Comparison of ENCODE assay signal across 9 mouse cellular contexts in the genomic region with DNA sequence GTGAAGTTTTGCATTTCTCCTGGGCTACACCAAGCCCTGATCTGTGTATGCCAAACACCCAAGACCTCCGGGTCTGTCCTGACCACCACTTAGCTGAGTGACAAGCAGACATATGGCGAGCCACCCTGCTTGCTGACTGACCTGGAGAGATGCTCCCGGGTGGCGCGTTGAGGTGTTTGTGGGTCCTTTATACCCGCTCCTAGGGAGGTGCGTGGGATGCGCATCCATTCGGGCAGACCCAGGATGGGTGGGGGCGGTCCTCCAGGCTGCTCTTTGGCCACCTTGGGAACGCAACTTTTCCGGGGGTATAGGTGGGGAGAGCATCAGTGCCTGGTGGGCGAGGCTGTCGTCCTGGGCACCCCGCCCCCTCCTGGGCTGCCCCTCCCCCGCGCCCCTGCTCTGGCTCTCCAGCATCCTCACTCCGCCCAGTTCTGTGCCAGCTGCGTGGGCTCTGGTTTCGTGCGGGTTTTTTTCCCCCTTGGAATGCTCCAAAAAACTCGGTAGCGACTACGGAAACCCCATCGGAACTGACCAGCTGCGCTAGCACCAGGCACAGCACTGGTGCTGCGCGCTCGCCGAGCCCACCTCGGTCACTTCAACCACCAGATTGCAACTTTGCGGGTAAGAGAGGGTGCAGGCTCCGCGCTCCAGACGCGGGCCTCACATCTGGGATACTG. TPM values are rescaled to one million over a fixed set of nuclear protein-coding genes. Genes with fewer than 3 reads are reported as not detected.
A peak's percentile ranks its signal among the peaks of the same experiment; 100 is the strongest.
DNase-seq lines count a peak whose midpoint lies in the region; ATAC-seq lines count a peak whose summit lies in the region.
"Had no signal": no experiment of that assay in that cellular context is flagged by ENCODE, and none has a peak within 500 bp of the region (broad histone marks: within the 10 kb centered on the region; RNA-seq: fewer than 3 reads in every experiment).

Gene Trpc4, plus strand, starts transcription at position 397 of the 677 bp plus-strand sequence.

- peak within 1 kb of the TSS; percentile 57 for H3K9ac ChIP-seq in embryonic facial prominence, embryonic 13.5 days
- peak within 1 kb of the TSS; percentile 73 for H3K9ac ChIP-seq in hindbrain, embryonic 13.5 days
- peak within 1 kb of the TSS; percentile 58 for H3K9ac ChIP-seq in limb, embryonic 13.5 days

- H3K4me1 ChIP-seq in embryonic facial prominence, embryonic 13.5 days: peaks cover 21% of the 10 kb centered on the region
- peaks cover 19% of the 10 kb centered on the region for H3K4me1 ChIP-seq in hindbrain, embryonic 13.5 days (replicated peaks)
- peaks cover 28% of the 10 kb centered on the region for H3K4me1 ChIP-seq in limb, embryonic 13.5 days

- no peaks in the 10 kb centered on the region for H3K36me3 ChIP-seq in embryonic facial prominence, embryonic 13.5 days
- H3K36me3 ChIP-seq in hindbrain, embryonic 13.5 days: no peaks in the 10 kb centered on the region
- no peaks in the 10 kb centered on the region for H3K36me3 ChIP-seq in limb, embryonic 13.5 days

- no peaks in the 10 kb centered on the region for H3K9me3 ChIP-seq in embryonic facial prominence, embryonic 13.5 days
- no peaks in the 10 kb centered on the region for H3K9me3 ChIP-seq in hindbrain, embryonic 13.5 days
- no peaks in the 10 kb centered on the region for H3K9me3 ChIP-seq in limb, embryonic 13.5 days

- ATAC-seq in embryonic facial prominence, embryonic 13.5 days (ENCODE audit: insufficient number of reproducible peaks, insufficient read depth, low FRiP score, low TSS enrichment, low read depth): peak; percentile 71
- ATAC-seq in hindbrain, embryonic 13.5 days (ENCODE audit: low FRiP score): peak; percentile 82
- ATAC-seq in limb, embryonic 13.5 days (ENCODE audit: low FRiP score, low read depth): peak; percentile 78

- peak within 1 kb of the TSS; percentile 87 for H3K4me2 ChIP-seq in embryonic facial prominence, embryonic 13.5 days
- H3K4me2 ChIP-seq in hindbrain, embryonic 13.5 days: peak within 1 kb of the TSS; percentile 99
- H3K4me2 ChIP-seq in limb, embryonic 13.5 days (replicated peaks): peak within 1 kb of the TSS; percentile 97

- no peak within 1 kb of the TSS for H3K27ac ChIP-seq in embryonic facial prominence, embryonic 13.5 days
- no peak within 1 kb of the TSS for H3K27ac ChIP-seq in hindbrain, embryonic 13.5 days
- no peak within 1 kb of the TSS for H3K27ac ChIP-seq in limb, embryonic 13.5 days

- WGBS in embryonic facial prominence, embryonic 13.5 days: under 1% methylated on average over 36 of the region's 36 CpGs
- under 1% methylated on average over 36 of the region's 36 CpGs for WGBS in hindbrain, embryonic 13.5 days
- WGBS in limb, embryonic 13.5 days: under 1% methylated on average over 35 of the region's 36 CpGs

- peak; percentile 47 to 58 for DNase-seq in left cerebral cortex, adult 18-20 months (ENCODE audit: low spot score in 2 of 2)
- DNase-seq in left cerebral cortex, adult 11 months (ENCODE audit: low spot score): no peak
- DNase-seq in right cerebral cortex, postnatal 14 days: peak; percentile 30
- DNase-seq in thymus, postnatal 36 days: no peak
- DNase-seq in c-Kit-positive CD71-positive TER-119-positive erythroid progenitor cells, embryonic 14.5 days (ENCODE audit: low spot score): no peak

- peaks cover 34% of the 10 kb centered on the region for H3K27me3 ChIP-seq in embryonic facial prominence, embryonic 13.5 days
- peaks cover 29% of the 10 kb centered on the region for H3K27me3 ChIP-seq in hindbrain, embryonic 13.5 days
- H3K27me3 ChIP-seq in limb, embryonic 13.5 days: peaks cover 36% of the 10 kb centered on the region

- H3K4me3 ChIP-seq in embryonic facial prominence, embryonic 13.5 days: peak within 1 kb of the TSS; percentile 47
- peak within 1 kb of the TSS; percentile 53 for H3K4me3 ChIP-seq in hindbrain, embryonic 13.5 days
- peak within 1 kb of the TSS; percentile 55 for H3K4me3 ChIP-seq in limb, embryonic 13.5 days

RNA-seq across cellular contexts. Expression of gene Trpc4, which starts in this region (rescaled TPM):
- total RNA-seq in left cerebral cortex, adult 18-20 months (2021): 10 to 100 TPM; 14.9 to 18.1 TPM
- 1.9 and 2.1 TPM in 2 replicates for polyA plus RNA-seq in embryonic facial prominence, embryonic 13.5 days (2015; fragmentation: Nextera tagmentation; extraction: Ambion mirVana)
- polyA plus RNA-seq in hindbrain, embryonic 13.5 days (2015; fragmentation: Nextera tagmentation; extraction: Ambion mirVana): 3.9 and 5.8 TPM in 2 replicates
- 1.5 and 2.2 TPM in 2 replicates for polyA plus RNA-seq in limb, embryonic 13.5 days (2015; fragmentation: Nextera tagmentation; extraction: Ambion mirVana)
- total RNA-seq: liver, adult 2 months had no signal
- polyA plus RNA-seq: liver, adult 2 months had no signal

Comparison
In these comparisons a context has a peak if more than half of its experiments do, and no peak if none do; other contexts are left out.
1. DNase-seq: peak in left cerebral cortex, adult 18-20 months (2 of 2) and right cerebral cortex, postnatal 14 days (single experiment); none in left cerebral cortex, adult 11 months (single experiment), thymus, postnatal 36 days (0 of 2) and c-Kit-positive CD71-positive TER-119-positive erythroid progenitor cells, embryonic 14.5 days (single experiment).
2. Peak in every context shown above with its lines, with median percentiles within 50 percentile points of each other: ATAC-seq, H3K4me2 ChIP-seq, H3K4me3 ChIP-seq and H3K9ac ChIP-seq.